Mouse (Mus musculus) hindbrain, embryonic 14.5 days (tissue): ENCODE results near the gene Tead2. TPM values are rescaled to one million over a fixed set of nuclear protein-coding genes. Genes with fewer than 3 reads are reported as not detected.

Source experiments
- ATAC-seq: fragments of 200-750 bp; cut with Nextera tagmentation; 2 replicates; pipeline ENCODE4 v1.8.0; 2017; ENCODE audit warnings: moderate number of reproducible peaks, mild to moderate bottlenecking, moderate TSS enrichment, moderate library complexity; ENCODE audit not compliant: low FRiP score
- DNase-seq: peaks from one replicate; pipeline ENCODE4 v3.0.0-alpha.2; 2015; ENCODE audit warnings: low spot score
- H3K27ac ChIP-seq: fragments of 300-500 bp; sonication (generic); 2 replicates; pipeline ENCODE4 v1.5.1; 2014; ENCODE audit warnings: mild to moderate bottlenecking, moderate library complexity
- H3K27me3 ChIP-seq: fragments of 300-500 bp; sonication (generic); 2 replicates; pipeline ENCODE4 v1.6.1; 2014; ENCODE audit warnings: mild to moderate bottlenecking, low read length, mixed read lengths; ENCODE audit not compliant: control insufficient read depth, insufficient read depth
- H3K36me3 ChIP-seq: fragments of 300-500 bp; sonication (generic); replicated peaks from 2 replicates; pipeline ENCODE4 v1.6.1; 2014; ENCODE audit not compliant: control insufficient read depth, insufficient read depth
- H3K4me1 ChIP-seq: fragments of 300-500 bp; sonication (generic); replicated peaks from 2 replicates; pipeline ENCODE4 v1.6.1; 2014; ENCODE audit warnings: antibody characterized with exemption, low read length, mixed read lengths; ENCODE audit not compliant: control insufficient read depth, insufficient read depth
- H3K4me2 ChIP-seq: fragments of 300-500 bp; sonication (generic); replicated peaks from 2 replicates; pipeline ENCODE4 v1.6.1; 2014; ENCODE audit warnings: mild to moderate bottlenecking, moderate library complexity
- H3K4me3 ChIP-seq: fragments of 300-500 bp; sonication (generic); replicated peaks from 2 replicates; pipeline ENCODE4 v1.5.1; 2014; ENCODE audit warnings: mild to moderate bottlenecking, low read length
- H3K9ac ChIP-seq: fragments of 300-500 bp; sonication (generic); 2 replicates; pipeline ENCODE4 v1.6.1; 2014
- H3K9me3 ChIP-seq: fragments of 300-500 bp; sonication (generic); 2 replicates; pipeline ENCODE4 v1.6.1; 2016; ENCODE audit warnings: low read length; ENCODE audit not compliant: control insufficient read depth
- WGBS: fragments of 180-500 bp; shearing (Covaris S2); extraction: QIAGEN DNeasy Blood & Tissue Kit; methylation state at CpG from one replicate; pipeline ENCODE4 v1.1.7; 2014; 5-methylcytosine and 5-hydroxymethylcytosine counted together
- polyA plus RNA-seq: library from polyadenylated mRNA; unstranded; fragments of >200 nt; fragmentation: Nextera tagmentation; extraction: Ambion mirVana; gene quantifications from 2 replicates; pipeline ENCODE4 v1.2.1, GENCODE M21; 2014

Gene Tead2
- polyA plus RNA-seq, 1 experiment from 2014 or later, result 37.7 TPM

DNA sequence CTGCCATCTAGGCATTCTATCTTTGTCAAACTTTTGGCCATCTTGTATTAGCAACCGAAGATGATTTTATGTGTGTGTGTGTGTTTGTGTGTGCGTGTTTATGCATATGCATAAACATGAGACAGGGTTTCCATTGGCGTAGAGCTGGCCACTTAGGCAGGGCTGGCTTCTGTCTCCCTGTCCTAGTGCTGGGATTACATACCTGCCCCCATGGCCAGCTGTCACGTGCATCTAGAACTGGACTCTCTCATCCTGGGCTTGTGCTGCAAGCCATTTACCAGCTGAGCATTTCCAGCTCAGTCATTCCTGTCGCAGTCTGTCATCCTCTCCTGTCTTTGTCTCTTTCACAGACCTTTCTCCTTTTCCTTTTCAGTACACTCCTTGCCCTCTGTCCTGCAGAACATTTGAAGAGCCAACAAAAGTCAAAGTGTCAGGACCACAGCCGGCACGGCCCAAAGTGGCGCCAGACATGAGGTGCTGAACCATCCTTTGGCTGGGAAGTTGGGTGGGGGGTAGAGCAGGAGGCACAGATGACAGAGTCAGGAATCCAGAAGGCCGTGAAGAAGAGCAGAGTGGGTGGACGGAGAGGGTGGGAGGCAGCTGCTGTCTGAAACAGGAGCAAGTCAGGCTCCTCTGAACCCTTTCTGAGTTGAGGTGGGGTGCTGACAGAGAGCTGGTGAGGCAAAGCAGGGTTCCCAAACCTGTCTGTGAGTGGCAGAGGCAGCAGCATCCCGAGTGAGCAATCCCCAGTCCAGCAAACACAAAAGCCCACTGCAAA lies 41.7 kb downstream of the Tead2 start:
- WGBS, result 60% methylated on average over 11 of the region's 11 CpGs
- H3K36me3 ChIP-seq, result no peaks in the 10 kb centered on the region
- no peak overlapping the region for H3K4me2 ChIP-seq
- H3K27ac ChIP-seq, result no peak overlapping the region
- H3K9ac ChIP-seq, result no peak overlapping the region
- H3K27me3 ChIP-seq, result no peaks in the 10 kb centered on the region
- no peaks in the 10 kb centered on the region for H3K4me1 ChIP-seq
- no peak overlapping the region for H3K4me3 ChIP-seq
- DNase-seq (no peak), ATAC-seq (no peak)
- H3K9me3 ChIP-seq, result no peaks in the 10 kb centered on the region

DNA sequence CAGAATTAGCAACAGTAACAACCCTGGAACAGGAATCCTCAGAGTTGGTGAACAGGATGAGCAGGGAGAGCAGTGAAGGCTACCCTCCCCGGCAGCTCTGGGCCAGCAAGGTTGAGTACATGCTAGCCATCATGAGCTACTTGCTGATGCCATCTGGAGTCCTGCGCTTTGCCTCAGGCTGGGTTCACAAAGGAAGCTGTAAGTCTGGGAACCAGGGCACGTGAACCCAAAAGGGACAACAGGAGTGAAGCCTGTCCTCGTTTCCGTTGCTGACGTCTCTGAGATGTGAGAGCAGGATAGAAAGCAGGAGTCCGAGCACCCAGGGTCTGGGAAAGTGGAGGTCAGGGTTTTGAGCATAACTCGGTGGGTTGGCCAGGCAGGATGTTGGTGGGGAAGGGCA lies 43.7 kb downstream of the Tead2 start:
- H3K27ac ChIP-seq, result no peak overlapping the region
- no peaks in the 10 kb centered on the region for H3K27me3 ChIP-seq
- no peak overlapping the region for H3K9ac ChIP-seq
- DNase-seq, result no peak
- no peak for ATAC-seq
- H3K4me2 ChIP-seq, result no peak overlapping the region
- 84% methylated on average over 8 of the region's 8 CpGs for WGBS
- H3K4me1 ChIP-seq, result no peaks in the 10 kb centered on the region
- no peak overlapping the region for H3K4me3 ChIP-seq
- no peaks in the 10 kb centered on the region for H3K36me3 ChIP-seq
- no peaks in the 10 kb centered on the region for H3K9me3 ChIP-seq

DNA sequence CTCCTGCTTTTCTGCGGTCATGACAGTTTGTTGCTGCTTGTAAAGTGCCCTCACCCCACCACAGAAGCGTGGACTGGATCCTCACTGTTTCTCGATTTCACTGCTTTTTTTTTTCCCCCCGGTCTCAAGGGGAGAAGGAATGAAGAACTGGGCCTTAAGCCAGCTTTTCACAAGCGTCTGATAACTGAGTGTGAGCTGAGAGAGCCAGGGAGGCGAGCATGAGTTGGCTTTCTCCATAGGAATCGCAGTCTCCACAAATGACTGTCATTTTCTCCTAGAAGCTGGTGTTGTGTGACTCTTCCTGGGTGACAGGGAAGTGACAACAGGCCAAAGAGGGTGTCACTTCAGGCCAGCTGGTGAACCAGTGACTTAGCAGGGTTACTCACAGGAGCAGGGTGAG lies 46.7 kb downstream of the Tead2 start:
- Histone ChIP-seq H3K36me3 (no peaks in the 10 kb centered on the region), H3K9me3 (no peaks in the 10 kb centered on the region), H3K9ac (no peak overlapping the region), H3K4me2 (no peak overlapping the region), H3K4me3 (no peak overlapping the region), H3K27ac (no peak overlapping the region), H3K4me1 (no peaks in the 10 kb centered on the region), H3K27me3 (no peaks in the 10 kb centered on the region)
- no peak for ATAC-seq
- 65% methylated on average over 7 of the region's 7 CpGs for WGBS
- no peak for DNase-seq

DNA sequence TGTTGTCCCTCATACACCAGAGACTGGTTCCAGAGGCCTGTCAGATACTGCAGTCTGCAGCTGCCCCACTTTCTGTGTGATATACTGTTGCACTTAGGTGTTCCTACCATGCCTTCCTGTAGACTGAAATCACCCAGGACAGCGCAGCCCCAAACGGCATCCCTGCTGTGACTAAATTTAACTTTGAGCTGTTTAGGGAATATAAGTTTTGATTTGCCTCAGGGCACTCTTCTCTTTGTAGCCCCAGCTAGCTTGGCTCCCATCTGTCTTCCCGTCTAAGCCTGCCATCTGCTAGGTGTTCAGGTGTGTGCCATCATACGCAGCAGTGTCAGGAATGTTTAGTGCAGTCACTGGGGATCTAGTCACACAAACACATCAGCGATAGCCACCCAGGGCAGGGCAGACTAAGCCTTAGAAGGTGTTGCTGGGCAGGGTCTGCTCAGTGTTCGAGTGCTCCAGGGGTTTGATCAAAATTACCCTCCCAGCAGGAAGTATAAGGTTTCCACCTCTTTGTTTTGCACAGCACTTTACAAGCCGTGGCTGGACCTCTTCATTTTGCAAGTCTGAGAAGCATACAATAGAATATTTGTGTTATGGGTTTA lies 47.6 kb downstream of the Tead2 start:
- Histone ChIP-seq H3K9ac (no peak overlapping the region), H3K36me3 (no peaks in the 10 kb centered on the region), H3K9me3 (no peaks in the 10 kb centered on the region), H3K4me2 (no peak overlapping the region), H3K4me1 (no peaks in the 10 kb centered on the region), H3K27ac (no peak overlapping the region), H3K4me3 (no peak overlapping the region), H3K27me3 (no peaks in the 10 kb centered on the region)
- WGBS, result 67% methylated on average over 7 of the region's 7 CpGs
- ATAC-seq (no peak), DNase-seq (no peak)

DNA sequence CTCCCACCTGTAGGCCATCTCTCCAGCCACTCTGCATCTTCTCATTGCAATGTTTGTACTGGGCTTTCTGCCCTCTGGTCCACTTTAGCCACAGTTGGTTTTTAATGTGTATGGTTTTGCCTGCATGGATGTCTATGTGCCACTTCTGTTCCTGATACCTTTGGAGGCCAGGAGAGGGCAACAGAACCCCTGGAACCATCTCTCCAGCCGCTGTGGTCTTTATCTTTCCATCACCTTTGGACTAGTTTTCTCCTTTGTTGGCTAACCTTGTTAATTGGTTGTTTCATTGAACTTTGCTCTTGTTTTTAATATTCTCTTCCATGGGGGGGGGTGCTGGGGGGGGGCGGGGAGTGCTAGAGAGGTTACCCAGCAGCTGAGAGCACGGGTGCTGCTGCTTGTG lies 48.8 kb downstream of the Tead2 start:
- DNase-seq, result no peak
- H3K27ac ChIP-seq, result no peak overlapping the region
- no peak overlapping the region for H3K9ac ChIP-seq
- no peaks in the 10 kb centered on the region for H3K27me3 ChIP-seq
- H3K9me3 ChIP-seq, result no peaks in the 10 kb centered on the region
- H3K4me3 ChIP-seq, result no peak overlapping the region
- no peaks in the 10 kb centered on the region for H3K36me3 ChIP-seq
- H3K4me1 ChIP-seq, result no peaks in the 10 kb centered on the region
- WGBS, result 79% methylated on average over 3 of the region's 3 CpGs
- H3K4me2 ChIP-seq, result no peak overlapping the region
- ATAC-seq, result no peak

DNA sequence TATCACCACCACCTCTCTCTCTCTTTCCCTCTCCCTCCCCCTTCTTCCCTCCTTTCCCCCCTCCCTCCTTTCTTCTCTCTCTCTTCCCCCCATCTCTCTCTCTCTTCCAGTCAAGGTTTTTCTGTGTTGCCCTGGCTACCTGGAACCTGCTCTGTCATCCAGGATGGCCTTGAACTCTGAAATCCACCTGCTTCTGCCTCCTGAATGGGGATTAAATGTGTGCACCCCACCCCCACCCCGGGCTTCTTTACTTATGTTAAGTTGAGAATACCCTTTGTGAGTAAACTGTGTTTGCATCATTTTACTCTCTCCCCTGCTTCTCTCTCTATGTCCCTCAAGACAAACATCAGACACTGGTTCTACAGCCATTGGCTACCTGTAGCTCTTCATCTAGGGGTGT lies 50.0 kb downstream of the Tead2 start:
- H3K9me3 ChIP-seq, result no peaks in the 10 kb centered on the region
- no peak overlapping the region for H3K4me3 ChIP-seq
- no peaks in the 10 kb centered on the region for H3K27me3 ChIP-seq
- no peaks in the 10 kb centered on the region for H3K4me1 ChIP-seq
- H3K4me2 ChIP-seq, result no peak overlapping the region
- no peaks in the 10 kb centered on the region for H3K36me3 ChIP-seq
- H3K9ac ChIP-seq, result no peak overlapping the region
- no peak for ATAC-seq
- WGBS, result 94% methylated on average over 1 of the region's 1 CpGs
- DNase-seq, result no peak
- no peak overlapping the region for H3K27ac ChIP-seq

DNA sequence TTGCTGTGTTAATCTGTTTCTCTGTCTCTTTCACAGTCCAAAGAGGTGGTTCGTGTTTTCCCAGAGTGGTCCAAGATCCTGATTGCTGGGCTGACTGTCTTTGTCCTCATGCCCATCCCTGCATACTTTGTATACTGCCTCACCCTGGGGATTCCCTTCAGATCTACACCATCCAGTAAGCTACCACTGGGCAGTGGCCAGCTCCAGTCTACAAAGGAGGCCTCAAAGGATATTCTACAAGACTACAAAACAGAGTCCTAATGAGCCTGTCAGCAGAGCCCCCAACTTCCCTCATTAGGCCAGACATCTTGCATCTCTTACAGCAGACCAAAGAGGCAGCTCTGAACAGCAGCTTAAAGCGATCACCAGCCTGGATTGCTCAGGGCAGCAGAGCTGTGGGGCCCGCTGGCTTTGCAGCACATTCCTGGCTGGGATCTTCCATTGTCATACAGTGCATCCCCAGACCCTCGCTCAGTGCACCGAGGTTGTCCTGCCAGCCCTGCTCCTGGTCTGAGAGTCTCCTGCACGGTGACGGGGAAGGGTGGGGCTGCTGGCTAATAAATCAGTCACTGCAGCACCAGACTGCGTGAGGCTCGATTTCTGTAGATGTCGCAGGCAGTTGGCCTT lies 57.3 kb downstream of the Tead2 start:
- 60% methylated on average over 10 of the region's 10 CpGs for WGBS
- Histone ChIP-seq H3K4me3 (no peak overlapping the region), H3K36me3 (no peaks in the 10 kb centered on the region), H3K4me1 (no peaks in the 10 kb centered on the region), H3K9ac (no peak overlapping the region), H3K4me2 (no peak overlapping the region), H3K27me3 (peaks cover 4% of the 10 kb centered on the region; the same call in 1 of the 2 replicates), H3K27ac (no peak overlapping the region), H3K9me3 (no peaks in the 10 kb centered on the region)
- ATAC-seq, result no peak
- no peak for DNase-seq

DNA sequence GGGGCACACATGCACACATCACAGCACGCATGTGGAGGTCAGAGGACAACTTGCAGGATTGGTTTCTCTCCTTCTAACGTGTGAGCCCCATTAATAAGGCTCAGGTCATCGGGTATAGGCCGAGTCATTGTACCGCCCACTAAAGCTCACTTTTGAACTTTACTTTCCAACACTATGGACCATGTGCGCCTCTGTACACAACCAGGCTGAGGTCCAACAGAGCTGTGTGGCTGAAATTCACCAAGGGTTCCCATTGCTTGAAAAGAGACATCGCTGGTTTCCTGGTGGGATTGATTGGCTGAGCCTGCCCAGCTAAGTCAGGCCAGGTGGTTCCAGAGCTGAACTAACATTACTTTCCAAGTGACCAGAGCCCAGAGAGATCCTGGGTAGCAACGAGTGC lies 58.1 kb downstream of the Tead2 start:
- ATAC-seq (no peak), DNase-seq (no peak)
- H3K9ac ChIP-seq, result no peak overlapping the region
- H3K9me3 ChIP-seq, result no peaks in the 10 kb centered on the region
- no peak overlapping the region for H3K27ac ChIP-seq
- WGBS, result 92% methylated on average over 8 of the region's 8 CpGs
- H3K4me1 ChIP-seq, result no peaks in the 10 kb centered on the region
- no peak overlapping the region for H3K4me2 ChIP-seq
- no peak overlapping the region for H3K4me3 ChIP-seq
- peaks cover 4% of the 10 kb centered on the region; the same call in 1 of the 2 replicates for H3K27me3 ChIP-seq
- no peaks in the 10 kb centered on the region for H3K36me3 ChIP-seq

DNA sequence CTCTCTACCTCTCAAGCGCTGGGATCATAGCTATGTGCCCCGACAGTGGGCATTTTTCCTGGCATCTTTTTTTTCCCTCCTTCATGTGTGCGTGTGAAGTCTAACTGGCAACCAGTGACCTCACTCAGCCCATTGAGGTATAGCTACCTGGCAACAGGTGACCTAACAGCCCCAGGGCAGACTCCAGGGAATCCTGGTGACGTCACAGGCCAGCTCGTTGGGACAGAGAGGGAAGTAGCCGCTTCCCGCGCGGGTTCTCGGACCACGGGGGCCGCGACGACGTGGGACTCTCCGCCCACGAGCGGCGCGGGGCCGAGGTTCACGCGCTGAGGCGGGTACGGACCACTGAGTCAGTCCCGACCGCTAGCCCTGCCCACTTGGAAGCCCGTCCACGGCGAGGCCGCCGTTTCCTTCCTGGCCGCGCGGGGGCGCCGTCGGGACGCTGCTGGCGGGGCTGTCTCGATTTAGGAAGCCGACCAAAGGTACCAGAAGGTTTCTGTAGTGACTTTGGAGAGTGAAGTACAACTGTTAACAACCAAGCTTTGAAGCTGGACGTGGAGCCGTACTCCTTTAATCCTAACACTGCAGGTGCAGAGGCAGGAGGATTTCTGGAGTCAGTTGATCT lies 61.7 kb downstream of the Tead2 start, which contains the start of gene Slc6a21:
Gene Slc6a21 (plus strand): TSS at position 378 of the 625 bp plus-strand sequence.
- ATAC-seq (no peak), DNase-seq (peak; percentile 46)
- Histone ChIP-seq H3K4me2 (peak within 1 kb of the TSS; percentile 49), H3K27me3 (peaks cover 4% of the 10 kb centered on the region; the same call in 1 of the 2 replicates), H3K9me3 (no peaks in the 10 kb centered on the region), H3K36me3 (no peaks in the 10 kb centered on the region), H3K9ac (no peak within 1 kb of the TSS), H3K27ac (no peak within 1 kb of the TSS), H3K4me1 (no peaks in the 10 kb centered on the region), H3K4me3 (peak within 1 kb of the TSS; percentile 14)
- WGBS, result 6% methylated on average over 44 of the region's 44 CpGs
